Comparison of ENCODE assay signal across 1 mouse cellular context in the genomic region with DNA sequence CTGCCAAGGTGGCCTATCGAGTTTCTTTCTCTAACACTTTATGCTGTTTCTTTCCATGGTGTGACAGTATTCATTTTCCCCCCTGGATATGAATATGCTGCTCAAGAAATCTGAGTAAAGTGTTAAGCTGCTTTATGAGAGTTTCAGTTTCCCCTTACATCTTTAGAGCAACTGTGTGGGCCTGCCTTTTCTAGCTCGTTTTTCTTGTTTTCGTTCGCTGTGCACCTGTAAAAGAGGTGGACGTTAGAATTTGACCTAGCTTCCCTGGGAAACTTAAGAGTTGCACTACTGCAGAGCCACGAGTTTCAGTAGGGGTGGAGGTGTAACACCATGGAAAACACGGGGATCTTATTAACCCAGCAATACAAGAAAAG.
TF ChIP-seq lines count a peak whose summit lies in the region.

No protein-coding gene starts in this region.

TF ChIP-seq in CH12.LX, 34 proteins besides CTCF, POLR2A, EP300 and RAD21:
- TF ChIP-seq KAT2A (IDR thresholded peaks at IDR 0.05; ENCODE audit: insufficient replicate concordance, low read length) (no peak), MXI1 (IDR thresholded peaks at IDR 0.05; ENCODE audit: low read depth, low read length) (no peak), HCFC1 (IDR thresholded peaks at IDR 0.05; ENCODE audit: low read depth, low read length) (no peak), MAX (IDR thresholded peaks at IDR 0.05; ENCODE audit: low read length) (no peak), NELFE (IDR thresholded peaks at IDR 0.05; ENCODE audit: low read depth, low read length) (no peak), ZMIZ1 (IDR thresholded peaks at IDR 0.05; ENCODE audit: low read depth, low read length) (no peak), MYC (IDR thresholded peaks at IDR 0.05; ENCODE audit: low read depth, low read length) (no peak), JUN (IDR thresholded peaks at IDR 0.05; ENCODE audit: insufficient read depth, low read depth, low read length) (no peak), E2F4 (IDR thresholded peaks at IDR 0.05; ENCODE audit: insufficient replicate concordance, low read depth, low read length) (no peak), MEF2A (IDR thresholded peaks at IDR 0.05; ENCODE audit: borderline replicate concordance, low read depth, low read length) (no peak), GABPA (IDR thresholded peaks at IDR 0.05; ENCODE audit: insufficient replicate concordance, low read depth, low read length) (no peak)
